Mouse (Mus musculus) hindbrain, embryonic 11.5 days (tissue): ENCODE results near the gene Tmem144. TPM values are rescaled to one million over a fixed set of nuclear protein-coding genes. Genes with fewer than 3 reads are reported as not detected.

Source experiments
- ATAC-seq: fragments of 200-750 bp; cut with Nextera tagmentation; 2 replicates; pipeline ENCODE4 v1.8.0; 2017; ENCODE audit warnings: mild to moderate bottlenecking, moderate TSS enrichment, moderate library complexity; ENCODE audit not compliant: low FRiP score
- DNase-seq: peaks from one replicate; pipeline ENCODE4 v3.0.0-alpha.2; 2015; ENCODE audit warnings: low spot score
- H3K27ac ChIP-seq: fragments of 300-500 bp; sonication (generic); 2 replicates; pipeline ENCODE4 v1.5.1; 2014; ENCODE audit warnings: mild to moderate bottlenecking, low read depth, low read length
- H3K27me3 ChIP-seq: fragments of 300-500 bp; sonication (generic); 2 replicates; pipeline ENCODE4 v1.6.1; 2014; ENCODE audit warnings: mild to moderate bottlenecking, low read length, moderate library complexity, mixed read lengths; ENCODE audit not compliant: control insufficient read depth, insufficient read depth
- H3K36me3 ChIP-seq: fragments of 300-500 bp; sonication (generic); 2 replicates; pipeline ENCODE4 v1.6.1; 2014; ENCODE audit warnings: mild to moderate bottlenecking, low read length, moderate library complexity, mixed read lengths; ENCODE audit not compliant: control insufficient read depth, insufficient read depth
- H3K4me1 ChIP-seq: fragments of 300-500 bp; sonication (generic); replicated peaks from 2 replicates; pipeline ENCODE4 v1.6.1; 2014; ENCODE audit warnings: low read length, mixed read lengths; ENCODE audit not compliant: control insufficient read depth, insufficient read depth
- H3K4me2 ChIP-seq: fragments of 300-500 bp; sonication (generic); replicated peaks from 2 replicates; pipeline ENCODE4 v1.6.1; 2014; ENCODE audit warnings: mild to moderate bottlenecking, low read depth, low read length
- H3K4me3 ChIP-seq: fragments of 300-500 bp; sonication (generic); 2 replicates; pipeline ENCODE4 v1.5.1; 2014; ENCODE audit warnings: low read depth, low read length
- H3K9ac ChIP-seq: fragments of 300-500 bp; sonication (generic); 2 replicates; pipeline ENCODE4 v1.6.1; 2014; ENCODE audit warnings: low read depth, low read length
- H3K9me3 ChIP-seq: fragments of 300-500 bp; sonication (generic); 2 replicates; pipeline ENCODE4 v1.6.1; 2016; ENCODE audit warnings: low read length; ENCODE audit not compliant: control insufficient read depth
- WGBS: fragments of 180-500 bp; shearing (Covaris S2); extraction: QIAGEN DNeasy Blood & Tissue Kit; methylation state at CpG from one replicate; pipeline ENCODE4 v1.1.7; 2014; 5-methylcytosine and 5-hydroxymethylcytosine counted together
- polyA plus RNA-seq: library from polyadenylated mRNA; unstranded; fragments of >200 nt; fragmentation: Nextera tagmentation; extraction: Ambion mirVana; gene quantifications from 2 replicates; pipeline ENCODE4 v1.2.1, GENCODE M21; 2014

Gene Tmem144
- polyA plus RNA-seq, 1 experiment from 2014 or later = 3.1 TPM

DNA sequence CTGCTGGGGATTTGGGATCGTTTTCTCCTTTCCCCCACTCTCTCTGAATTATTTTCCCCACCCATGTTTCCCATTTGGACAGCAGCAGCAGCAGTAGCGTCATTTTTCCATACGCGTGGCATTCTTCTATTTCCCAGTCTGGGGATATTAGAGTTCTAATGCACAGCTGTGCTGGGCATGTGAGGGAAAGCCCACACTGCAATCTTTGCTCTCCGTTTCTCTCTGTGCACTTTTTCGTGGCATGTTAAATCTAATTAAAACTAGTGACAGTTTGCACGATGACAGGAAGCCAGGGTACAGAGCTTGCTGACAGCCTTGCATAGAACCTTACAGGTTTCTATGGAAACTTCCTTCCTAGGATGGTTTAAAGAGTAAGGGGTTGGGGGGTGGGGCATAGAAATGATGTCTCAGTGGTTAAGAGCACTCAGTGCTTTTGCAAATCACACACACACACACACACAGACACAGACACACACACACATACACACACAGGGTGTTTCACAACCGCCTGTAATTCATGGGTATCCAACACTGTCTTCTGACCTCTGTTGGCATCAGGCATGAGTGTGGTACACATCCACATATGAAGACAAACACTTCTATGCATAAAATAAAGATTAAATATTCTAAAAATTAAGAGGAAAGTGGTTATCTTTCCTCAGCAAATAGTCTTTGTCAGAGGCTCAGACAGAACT lies 34.7 kb upstream of the Tmem144 start:
- no peak overlapping the region for H3K9ac ChIP-seq
- no peaks in the 10 kb centered on the region for H3K4me1 ChIP-seq
- no peak for DNase-seq
- no peaks in the 10 kb centered on the region for H3K9me3 ChIP-seq
- no peaks in the 10 kb centered on the region for H3K27me3 ChIP-seq
- H3K36me3 ChIP-seq = no peaks in the 10 kb centered on the region
- ATAC-seq = no peak
- H3K4me2 ChIP-seq = no peak overlapping the region
- WGBS = 64% methylated on average over 8 of the region's 8 CpGs
- no peak overlapping the region for H3K27ac ChIP-seq
- H3K4me3 ChIP-seq = no peak overlapping the region

DNA sequence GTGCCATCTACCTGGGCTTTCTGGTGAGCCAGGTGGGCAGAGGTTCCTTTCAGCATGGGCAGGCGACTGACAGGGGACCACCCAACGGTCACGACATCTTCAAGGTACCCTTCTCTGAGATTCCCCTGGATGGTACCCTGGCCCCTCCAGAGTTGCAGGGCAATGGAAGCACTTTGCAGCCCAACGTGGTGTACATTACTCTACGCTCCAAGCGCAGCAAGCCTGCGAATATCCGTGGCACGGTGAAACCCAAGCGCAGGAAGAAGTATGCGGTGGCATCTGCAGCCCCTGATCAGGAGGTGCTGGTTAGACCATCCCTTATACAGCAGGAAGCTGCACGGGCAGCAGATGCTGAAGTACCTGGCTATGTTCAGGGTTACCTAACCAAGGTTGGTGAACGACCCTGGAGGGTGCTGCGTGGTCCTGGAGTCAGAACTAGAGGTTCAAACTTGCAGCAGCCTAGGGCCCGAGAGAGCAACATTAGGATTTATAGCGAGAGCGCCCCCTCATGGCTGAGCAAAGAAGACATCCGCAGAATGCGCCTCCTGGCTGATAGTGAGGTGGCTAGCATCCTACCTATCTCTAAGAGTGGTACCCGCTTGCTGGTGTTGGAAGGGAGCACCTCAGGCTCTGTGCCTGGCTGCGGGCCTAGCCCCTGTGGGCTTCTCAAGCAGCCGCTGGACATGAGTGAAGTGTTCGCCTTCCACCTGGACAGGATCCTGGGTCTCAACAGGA lies 34.0 kb upstream of the Tmem144 start:
- no peak overlapping the region for H3K27ac ChIP-seq
- H3K4me1 ChIP-seq = no peaks in the 10 kb centered on the region
- no peak for DNase-seq
- H3K4me3 ChIP-seq = no peak overlapping the region
- WGBS = 88% methylated on average over 23 of the region's 23 CpGs
- H3K27me3 ChIP-seq = no peaks in the 10 kb centered on the region
- no peak overlapping the region for H3K9ac ChIP-seq
- no peaks in the 10 kb centered on the region for H3K36me3 ChIP-seq
- H3K4me2 ChIP-seq = no peak overlapping the region
- no peaks in the 10 kb centered on the region for H3K9me3 ChIP-seq
- ATAC-seq = no peak

DNA sequence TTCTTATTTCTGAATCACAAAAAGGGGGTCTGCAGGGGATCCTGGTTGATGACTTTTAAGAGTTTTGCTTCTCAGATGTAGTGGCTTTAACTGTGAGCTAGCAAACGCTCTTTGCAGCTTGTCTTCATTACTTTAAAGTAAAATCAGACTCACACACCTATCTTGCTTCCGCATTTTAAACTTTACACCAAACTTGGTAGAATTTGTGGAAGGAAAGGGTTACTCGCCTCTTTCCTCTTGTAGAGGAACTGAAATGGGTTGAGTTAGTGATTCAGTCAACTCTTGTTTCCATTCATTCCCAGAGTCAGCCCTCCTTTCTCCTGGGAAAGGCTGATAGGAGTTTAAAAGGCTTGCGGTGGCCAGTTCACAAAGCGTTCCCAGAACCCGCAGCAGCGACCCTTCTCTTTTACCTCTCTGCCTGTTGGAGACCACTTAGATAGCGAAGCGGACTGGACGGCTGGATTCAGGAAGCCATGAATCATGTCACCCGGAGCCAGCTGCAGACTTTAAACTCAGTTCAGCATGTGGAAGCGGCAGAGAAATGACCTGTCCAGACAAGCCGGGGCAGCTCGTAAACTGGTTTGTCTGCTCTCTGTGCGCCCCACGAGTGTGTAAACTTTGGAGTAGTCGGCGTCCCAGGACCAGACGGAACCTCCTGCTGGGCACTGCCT lies 33.2 kb upstream of the Tmem144 start:
- no peaks in the 10 kb centered on the region for H3K27me3 ChIP-seq
- no peaks in the 10 kb centered on the region for H3K36me3 ChIP-seq
- peak; percentile 13 for DNase-seq
- no peak overlapping the region for H3K27ac ChIP-seq
- H3K4me1 ChIP-seq = no peaks in the 10 kb centered on the region
- WGBS = 52% methylated on average over 19 of the region's 19 CpGs
- no peak overlapping the region for H3K9ac ChIP-seq
- H3K4me2 ChIP-seq = no peak overlapping the region
- ATAC-seq = no peak
- H3K9me3 ChIP-seq = no peaks in the 10 kb centered on the region
- no peak overlapping the region for H3K4me3 ChIP-seq

DNA sequence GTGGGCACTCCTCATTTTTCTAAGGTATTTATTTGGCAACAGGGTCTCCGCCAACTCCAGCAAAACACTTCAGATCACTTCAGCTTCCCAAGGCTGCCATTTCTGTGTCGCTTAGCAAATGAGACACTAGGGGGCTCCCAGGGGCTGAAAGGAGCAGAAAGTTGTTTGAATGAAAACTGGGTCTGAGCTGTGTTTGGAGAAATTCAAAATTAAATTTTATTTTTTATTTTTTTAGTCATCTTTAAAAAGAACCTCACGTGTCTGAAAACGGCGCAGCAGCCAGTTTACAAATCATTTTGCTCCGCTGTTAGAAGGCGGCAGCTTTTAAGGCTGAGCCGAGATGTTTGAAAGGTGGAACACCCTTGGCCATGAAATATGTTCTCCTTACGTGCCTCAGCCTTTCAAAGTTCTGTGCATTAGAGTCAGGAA lies 32.2 kb upstream of the Tmem144 start:
- DNase-seq = peak; percentile 67
- no peaks in the 10 kb centered on the region for H3K36me3 ChIP-seq
- H3K9ac ChIP-seq = no peak overlapping the region
- no peak overlapping the region for H3K27ac ChIP-seq
- no peaks in the 10 kb centered on the region for H3K4me1 ChIP-seq
- no peaks in the 10 kb centered on the region for H3K9me3 ChIP-seq
- WGBS = 42% methylated on average over 9 of the region's 9 CpGs
- H3K27me3 ChIP-seq = no peaks in the 10 kb centered on the region
- peak; percentile 54 for ATAC-seq
- no peak overlapping the region for H3K4me3 ChIP-seq
- H3K4me2 ChIP-seq = no peak overlapping the region

- Histone ChIP-seq H3K9ac (no peak within 1 kb of the TSS), H3K4me2 (no peak within 1 kb of the TSS)
These were observed 31.7 kb upstream of the Tmem144 start, which contains the start of gene Fam198b for GRCm38 (mm10) chr3:79884305-79884704. Gene Fam198b, plus strand, starts transcription at chr3:79884533.

GRCm38 (mm10) chr3:79883092-79883491 lies 30.5 kb upstream of the Tmem144 start:
- H3K36me3 ChIP-seq = no peaks in the 10 kb centered on the region
- 48% methylated on average over 7 of the region's 7 CpGs for WGBS
- ATAC-seq = 0 out of 2 replicates have a peak, but pooled peaks have one; percentile 17
- H3K27me3 ChIP-seq = no peaks in the 10 kb centered on the region
- DNase-seq = peak; percentile 77
- no peak overlapping the region for H3K4me3 ChIP-seq
- no peak overlapping the region for H3K27ac ChIP-seq
- no peaks in the 10 kb centered on the region for H3K9me3 ChIP-seq
- H3K9ac ChIP-seq = no peak overlapping the region
- H3K4me2 ChIP-seq = no peak overlapping the region
- no peaks in the 10 kb centered on the region for H3K4me1 ChIP-seq

More at GRCm38 (mm10) chr3:79884305-79884704, 31.7 kb upstream of the Tmem144 start, which contains the start of gene Fam198b:
- ATAC-seq = peak; percentile 2; the same call in 1 of the 2 replicates
- DNase-seq = no peak
- Histone ChIP-seq H3K4me3 (no peak within 1 kb of the TSS), H3K27ac (no peak within 1 kb of the TSS), H3K36me3 (no peaks in the 10 kb centered on the region), H3K27me3 (no peaks in the 10 kb centered on the region), H3K4me1 (no peaks in the 10 kb centered on the region), H3K9me3 (no peaks in the 10 kb centered on the region)
- 56% methylated on average over 5 of the region's 5 CpGs for WGBS

GRCm38 (mm10) chr3:79881645-79882044 lies 29.1 kb upstream of the Tmem144 start:
- no peak for ATAC-seq
- no peak for DNase-seq
- no peaks in the 10 kb centered on the region for H3K27me3 ChIP-seq
- no peaks in the 10 kb centered on the region for H3K9me3 ChIP-seq
- WGBS = 59% methylated on average over 2 of the region's 2 CpGs
- H3K36me3 ChIP-seq = no peaks in the 10 kb centered on the region
- H3K4me1 ChIP-seq = no peaks in the 10 kb centered on the region
- no peak overlapping the region for H3K27ac ChIP-seq
- H3K4me2 ChIP-seq = no peak overlapping the region
- H3K4me3 ChIP-seq = no peak overlapping the region
- no peak overlapping the region for H3K9ac ChIP-seq

DNA sequence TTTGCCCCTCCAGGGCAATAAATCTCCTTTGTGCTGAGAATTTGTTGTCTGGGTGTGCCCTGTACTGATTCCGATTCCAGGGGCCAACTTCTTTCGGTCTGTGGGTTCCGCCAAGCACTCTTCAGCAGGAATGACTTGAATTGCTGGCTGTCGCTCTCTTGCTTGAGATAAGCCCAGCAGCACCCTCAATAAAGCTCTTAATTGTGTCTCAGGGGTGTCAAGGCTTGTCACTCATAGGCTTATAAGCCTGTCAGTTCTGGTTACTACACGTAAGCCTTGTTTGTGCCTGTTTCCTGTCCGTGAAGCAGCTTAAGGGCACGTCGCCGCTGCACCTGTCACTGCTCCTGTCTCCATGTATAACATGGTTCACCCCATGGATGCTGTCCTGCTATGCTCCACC lies 26.7 kb upstream of the Tmem144 start:
- no peak for ATAC-seq
- DNase-seq = no peak
- H3K4me3 ChIP-seq = no peak overlapping the region
- H3K27ac ChIP-seq = no peak overlapping the region
- H3K9me3 ChIP-seq = no peaks in the 10 kb centered on the region
- H3K27me3 ChIP-seq = no peaks in the 10 kb centered on the region
- H3K4me2 ChIP-seq = no peak overlapping the region
- no peaks in the 10 kb centered on the region for H3K4me1 ChIP-seq
- no peaks in the 10 kb centered on the region for H3K36me3 ChIP-seq
- no peak overlapping the region for H3K9ac ChIP-seq
- 66% methylated on average over 9 of the region's 9 CpGs for WGBS
